Mouse (Mus musculus): ENCODE data around the gene Lrcol1.

DNA sequence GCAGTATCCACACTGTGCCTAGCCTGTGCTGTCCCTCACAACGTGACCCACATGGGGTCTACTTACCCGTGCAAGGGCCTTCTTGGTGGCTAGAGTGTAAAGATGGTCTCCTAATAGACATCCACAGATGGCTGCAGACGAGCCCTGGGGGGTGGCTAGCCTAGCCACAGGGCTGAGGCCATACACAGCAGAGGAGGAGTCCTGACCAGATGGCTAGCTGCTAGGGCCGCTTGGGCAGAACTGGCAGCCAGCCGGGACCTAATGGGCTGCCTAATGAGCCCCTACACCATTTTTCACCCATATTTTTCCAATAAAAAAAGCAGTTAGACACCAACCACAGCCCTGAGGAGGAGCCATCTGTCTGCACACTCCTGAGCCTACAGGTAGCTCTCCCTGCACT is 48.2 kb downstream of the Lrcol1 start:
- no peak for TF ChIP-seq GATA1 (IDR thresholded peaks at IDR 0.05; ENCODE audit: low read length)
- TF ChIP-seq TAL1 (IDR thresholded peaks at IDR 0.05; ENCODE audit: low read length) = no peak

All from erythroblast, embryonic 14.5 days (primary cell).